Mouse (Mus musculus) cerebellum, adult 11-12 months (tissue): ENCODE data around the gene Hdlbp.
"Not testable (repeated sequence)": the region's sequence is repeated elsewhere in the genome, so short reads cannot be mapped to it uniquely, and the experiment has no call there.

Experiments used
- DNase-seq: peaks from one replicate; pipeline ENCODE4 v3.0.0; 2022

Hdlbp gene

DNA sequence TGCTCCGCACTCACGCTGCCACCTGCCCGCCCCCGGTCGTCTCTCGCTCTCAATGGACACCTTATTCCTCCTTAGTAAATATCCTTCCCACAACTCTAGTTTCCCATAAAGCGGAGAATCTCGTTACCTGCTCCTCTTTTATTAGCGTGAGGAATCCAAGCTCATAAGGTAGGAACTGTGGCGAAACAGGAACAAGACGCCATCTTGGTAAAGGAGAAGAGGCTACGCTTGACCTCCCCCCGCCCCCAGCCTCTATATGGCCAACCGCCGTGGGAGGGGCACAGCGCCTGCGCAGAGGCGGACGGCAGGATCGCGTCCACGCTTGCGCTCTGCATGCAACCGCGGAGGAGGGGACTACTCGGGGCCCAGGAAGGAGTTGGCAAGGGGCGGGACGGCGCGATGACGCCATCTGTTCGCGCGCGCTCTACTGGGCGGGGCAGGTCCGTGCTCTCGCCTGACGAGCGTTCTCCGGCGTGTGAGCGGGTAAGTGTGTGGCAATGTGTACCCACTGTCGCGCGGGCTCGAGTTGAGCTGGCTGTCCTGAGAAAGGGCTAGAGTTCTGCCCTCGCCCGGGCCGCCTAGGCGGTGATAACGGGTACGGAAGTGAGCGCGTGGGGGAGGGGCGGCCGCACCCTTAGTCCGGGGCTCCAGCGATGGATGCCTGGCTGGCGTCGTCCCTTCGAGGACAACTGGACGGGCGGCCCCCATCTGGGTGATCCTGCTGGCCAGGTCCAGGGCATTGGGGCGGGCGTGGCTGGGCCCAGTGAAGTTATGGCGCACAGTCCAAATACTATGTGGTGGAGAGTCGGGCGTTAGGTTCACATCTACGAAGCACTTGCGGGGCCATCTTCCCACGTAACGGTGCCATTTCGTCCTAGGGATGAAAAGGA, at the start of gene Hdlbp:
TSS of gene Hdlbp (minus strand) at position 230 of the 890 bp plus-strand sequence.
- DNase-seq: peak; percentile 99

DNA sequence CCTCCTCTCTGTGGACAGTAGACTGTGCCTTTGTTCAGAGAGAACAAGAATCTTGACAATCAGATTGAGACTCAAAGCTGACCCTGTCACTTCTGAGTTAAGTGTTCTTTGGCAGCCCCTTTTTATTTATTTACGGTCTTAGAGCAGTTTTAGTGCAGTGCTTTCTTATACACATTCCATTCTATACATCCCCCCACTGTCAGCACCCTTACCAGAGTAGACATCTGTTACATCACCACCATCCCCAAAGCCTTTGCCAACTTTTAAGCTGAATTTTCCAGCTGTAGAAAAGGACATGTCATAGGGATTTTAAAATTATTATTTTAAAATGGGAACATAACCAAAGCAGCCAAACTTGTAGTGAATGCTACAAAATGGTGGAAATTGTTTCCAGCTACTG, 43.7 kb upstream of the Hdlbp start:
- DNase-seq: no peak

GRCm38 (mm10) chr1:93521491-93521890, 42.9 kb upstream of the Hdlbp start:
- no peak for DNase-seq

GRCm38 (mm10) chr1:93513221-93513620, 34.6 kb upstream of the Hdlbp start:
- DNase-seq: peak; percentile 9

DNA sequence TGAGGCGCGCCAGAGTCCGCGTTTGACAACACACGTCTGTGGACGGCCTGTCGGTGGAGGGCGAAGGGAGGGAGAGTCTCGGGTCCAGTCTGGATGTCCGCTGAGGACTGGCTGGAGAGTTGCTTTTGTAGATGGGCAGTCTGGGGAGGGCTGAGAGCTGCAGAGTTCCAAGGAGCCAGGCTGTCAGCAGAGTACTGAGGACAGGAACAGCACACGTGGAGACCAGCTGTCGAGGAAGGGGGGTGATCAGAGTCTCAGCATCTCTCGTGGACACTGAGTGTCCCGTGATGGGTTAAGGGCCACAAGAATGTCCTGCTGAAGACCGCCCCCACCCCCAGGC, 33.7 kb upstream of the Hdlbp start:
- DNase-seq: no peak

DNA sequence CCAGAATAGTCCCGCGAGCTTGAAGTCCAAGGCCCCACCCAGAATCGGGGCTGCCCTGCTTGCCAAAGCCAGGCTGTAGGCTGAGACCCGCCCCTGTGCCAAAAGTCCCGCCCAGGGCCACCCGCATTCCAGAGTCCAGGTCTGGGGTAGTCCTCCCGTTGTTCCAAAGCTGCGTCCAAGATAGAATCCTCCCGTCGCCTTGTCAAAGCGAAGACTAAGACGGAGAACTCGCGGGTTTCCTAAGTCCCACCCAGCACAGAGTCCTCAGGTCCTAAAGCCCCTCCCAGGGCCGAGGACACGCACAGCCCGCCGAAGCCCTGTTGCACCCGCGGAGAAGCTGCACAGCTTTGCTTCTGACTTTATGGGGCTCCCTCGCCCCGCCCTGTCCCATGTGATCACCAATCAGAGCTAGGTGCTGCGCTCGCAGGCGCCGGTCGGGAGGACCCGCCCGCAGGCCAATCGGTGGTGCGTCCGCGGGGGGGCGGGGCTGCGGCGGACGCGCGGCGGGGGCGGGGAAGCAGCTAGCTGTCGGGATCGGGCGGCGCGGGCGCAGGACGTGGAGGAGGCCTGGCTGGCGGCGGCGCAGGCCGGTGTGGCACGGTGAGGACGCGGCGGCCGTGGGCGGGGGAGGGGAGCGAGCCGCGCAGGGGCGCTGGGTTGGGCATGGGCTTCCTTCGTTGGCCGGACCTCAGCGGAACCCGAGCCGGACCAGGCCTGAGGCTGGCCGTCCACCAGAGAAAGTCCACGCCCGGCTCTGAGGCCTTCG, 33.2 kb upstream of the Hdlbp start, which contains the start of gene Farp2:
TSS of gene Farp2 (plus strand) at position 495 of the 766 bp plus-strand sequence.
- peak; percentile 93 for DNase-seq

- DNase-seq: not testable (repeated sequence)
Observed at GRCm38 (mm10) chr1:93508576-93508975, 30.0 kb upstream of the Hdlbp start.

GRCm38 (mm10) chr1:93506944-93507676, 28.5 kb upstream of the Hdlbp start:
- DNase-seq: no peak

- no peak for DNase-seq
Observed at GRCm38 (mm10) chr1:93495312-93495711, 16.7 kb upstream of the Hdlbp start.

GRCm38 (mm10) chr1:93486302-93486701, 7.7 kb upstream of the Hdlbp start:
- not testable (repeated sequence) for DNase-seq

DNA sequence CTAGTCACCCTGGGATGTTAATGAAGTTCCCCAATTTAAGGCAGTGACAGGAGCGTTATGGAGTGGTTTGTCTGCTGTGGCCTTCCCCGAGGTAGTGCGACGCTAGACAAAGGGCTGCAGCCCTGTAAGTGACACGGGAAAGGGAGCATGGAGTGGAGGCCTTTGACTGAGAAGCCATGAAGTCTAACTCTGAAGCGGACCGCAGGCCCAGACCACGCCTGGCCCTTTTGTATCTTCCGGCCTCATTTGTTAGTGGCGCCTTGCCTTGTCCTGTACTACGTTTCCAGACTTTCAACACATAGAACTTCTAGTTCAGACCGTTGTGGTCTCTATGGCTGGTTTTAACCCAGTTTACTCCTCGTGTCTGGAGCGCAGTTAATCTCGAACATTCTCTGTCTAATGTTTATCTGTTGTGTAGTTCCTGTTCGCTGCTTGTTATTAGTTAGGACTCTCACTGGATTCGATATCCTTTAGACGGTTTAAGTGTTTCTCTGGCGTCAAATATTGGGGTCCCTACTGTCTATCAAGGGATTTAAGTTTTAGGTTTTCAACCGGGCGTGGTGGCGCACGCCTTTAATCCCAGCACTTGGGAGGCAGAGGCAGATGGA, 965 bp upstream of the Hdlbp start:
- peak; percentile 21 for DNase-seq

GRCm38 (mm10) chr1:93477758-93478585, 643 bp downstream of the Hdlbp start:
- peak; percentile 99 for DNase-seq

DNA sequence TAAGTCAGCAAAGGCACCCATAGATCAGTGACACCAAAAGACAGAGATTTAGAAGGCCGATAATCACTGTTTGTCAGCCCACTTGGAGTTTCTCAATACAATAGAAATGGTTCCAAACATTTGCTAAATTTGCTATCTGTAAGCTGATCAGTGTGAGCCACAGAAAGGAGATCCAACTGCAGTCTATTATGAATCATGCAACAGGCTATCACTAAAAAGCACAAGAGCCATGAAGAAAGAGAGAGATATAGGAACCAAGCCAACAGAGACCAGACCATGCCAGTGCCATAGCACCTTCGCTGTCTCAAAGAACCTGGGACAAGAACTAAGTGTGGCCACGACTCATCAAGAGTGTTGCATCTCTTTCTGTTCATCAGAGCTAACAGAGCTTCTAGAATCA, 2.9 kb downstream of the Hdlbp start:
- DNase-seq: no peak

GRCm38 (mm10) chr1:93468626-93469025, 10.0 kb downstream of the Hdlbp start:
- no peak for DNase-seq

- no peak for DNase-seq
Observed at GRCm38 (mm10) chr1:93465746-93466145, 12.9 kb downstream of the Hdlbp start.

GRCm38 (mm10) chr1:93465066-93465465, 13.5 kb downstream of the Hdlbp start:
- no peak for DNase-seq

DNA sequence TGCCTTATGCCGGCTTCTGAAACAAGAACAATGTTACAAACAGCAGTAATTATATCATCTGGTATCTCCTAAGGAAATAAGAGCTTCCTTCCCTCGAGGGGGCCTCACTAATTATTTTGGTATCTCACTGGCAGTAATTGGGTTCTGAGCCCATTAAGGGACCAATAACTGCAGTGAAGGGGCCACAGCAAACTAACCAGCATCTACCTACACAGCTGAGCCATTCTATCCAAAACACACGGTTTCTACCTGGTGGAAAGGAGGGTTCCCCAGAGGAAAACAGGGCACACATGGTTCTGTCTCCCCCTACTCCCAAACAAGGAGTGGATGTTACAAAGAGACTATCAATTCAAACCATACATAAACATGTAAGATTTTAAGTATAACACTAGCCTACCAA, 19.5 kb downstream of the Hdlbp start:
- DNase-seq: no peak

- DNase-seq: no peak
Observed at GRCm38 (mm10) chr1:93458357-93458756, 20.3 kb downstream of the Hdlbp start.

- DNase-seq: no peak
Observed at GRCm38 (mm10) chr1:93453721-93454255, 24.8 kb downstream of the Hdlbp start.

GRCm38 (mm10) chr1:93450118-93450517, 28.5 kb downstream of the Hdlbp start:
- DNase-seq: not testable (repeated sequence)

GRCm38 (mm10) chr1:93445822-93446162, 32.8 kb downstream of the Hdlbp start:
- DNase-seq: no peak
